ENCODE assay signal across 20 mouse cellular contexts in genomic region chr12:33225978-33226377, GRCm38 (mm10).
A peak's percentile ranks its signal among the peaks of the same experiment; 100 is the strongest.
DNase-seq lines count a peak whose midpoint lies in the region; ATAC-seq and TF ChIP-seq lines count a peak whose summit lies in the region.
"Had no signal": no experiment of that assay in that cellular context is flagged by ENCODE, and none has a peak within 500 bp of the region (broad histone marks: within the 10 kb centered on the region; RNA-seq: fewer than 3 reads in every experiment).

No protein-coding gene starts in this region.

- no peaks in the 10 kb centered on the region for H3K27me3 ChIP-seq in forebrain, embryonic 12.5 days
- H3K27me3 ChIP-seq in forebrain, embryonic 11.5 days (ENCODE audit: control insufficient read depth, insufficient read depth, low read length) = no peaks in the 10 kb centered on the region
- peaks cover 4% of the 10 kb centered on the region; the same call in 1 of the 2 replicates for H3K27me3 ChIP-seq in G1E (ENCODE audit: insufficient read depth, low read length)
- no peaks in the 10 kb centered on the region for H3K27me3 ChIP-seq in MEL (ENCODE audit: control insufficient read depth in 1 of 2, insufficient read depth in 2 of 2, low read length in 2 of 2)
- H3K27me3 ChIP-seq: embryonic facial prominence, embryonic 13.5 days; embryonic facial prominence, embryonic 15.5 days had no signal

- H3K9me3 ChIP-seq in forebrain, embryonic 12.5 days = no peaks in the 10 kb centered on the region
- no peaks in the 10 kb centered on the region for H3K9me3 ChIP-seq in forebrain, embryonic 11.5 days (ENCODE audit: control insufficient read depth, low read length)
- H3K9me3 ChIP-seq in G1E (replicated peaks) = no peaks in the 10 kb centered on the region
- H3K9me3 ChIP-seq in MEL (replicated peaks; ENCODE audit: insufficient read depth, low read length) = no peaks in the 10 kb centered on the region
- H3K9me3 ChIP-seq: embryonic facial prominence, embryonic 13.5 days; embryonic facial prominence, embryonic 15.5 days had no signal

- 67% methylated on average over 1 of the region's 1 CpGs for whole genome bisulfite sequencing in forebrain, embryonic 12.5 days
- WGBS in forebrain, embryonic 11.5 days = 80% methylated on average over 1 of the region's 1 CpGs

- H3K36me3 ChIP-seq in forebrain, embryonic 12.5 days (replicated peaks) = no peaks in the 10 kb centered on the region
- no peaks in the 10 kb centered on the region for H3K36me3 ChIP-seq in forebrain, embryonic 11.5 days (ENCODE audit: control insufficient read depth, insufficient read depth, low read length)
- H3K36me3 ChIP-seq in G1E (replicated peaks) (peaks cover 30% of the 10 kb centered on the region), MEL (ENCODE audit: control insufficient read depth in 1 of 2, insufficient read depth in 2 of 2, low read length in 2 of 2) (peaks cover 0 to 29% of the 10 kb centered on the region in 2 experiments; a peak in 2 of 4 replicates)
- H3K36me3 ChIP-seq: embryonic facial prominence, embryonic 15.5 days had no signal

- H3K4me2 ChIP-seq in forebrain, embryonic 12.5 days = no peak overlapping the region
- no peak overlapping the region for H3K4me2 ChIP-seq in forebrain, embryonic 11.5 days (ENCODE audit: low read depth, low read length, severe bottlenecking)
- H3K4me2 ChIP-seq: embryonic facial prominence, embryonic 13.5 days; embryonic facial prominence, embryonic 15.5 days had no signal

- peak in 1 of 2 experiments; percentile 7; a peak in 1 of 4 replicates for TF ChIP-seq EP300 in MEL (IDR thresholded peaks at IDR 0.05; ENCODE audit: low read depth in 1 of 2, low read length in 2 of 2)

- DNase-seq in forebrain, embryonic 11.5 days (ENCODE audit: low spot score) = no peak
- no peak for DNase-seq in layer of hippocampus, adult 2 months (ENCODE audit: low spot score in 2 of 2)
- DNase-seq in layer of hippocampus, adult 18-20 months (ENCODE audit: low spot score in 2 of 2) = no peak
- DNase-seq in G1E (ENCODE audit: low spot score) (peak; percentile 36), MEL (ENCODE audit: low read depth, low spot score) (no peak)
- no peak for DNase-seq in thymus, adult 18-20 months
- DNase-seq: adrenal gland, adult 2 months; adrenal gland, postnatal 10 days; adrenal gland, postnatal 25 days; cerebellum, adult 11 months; cerebellum, adult 18-20 months; cerebellum, adult 8-10 months; cerebellum, adult 9-11 months; cerebellum, postnatal 14 days; cerebellum, postnatal 36 days; embryo, embryonic 11 days had no signal

- no peak overlapping the region for H3K4me3 ChIP-seq in forebrain, embryonic 12.5 days (replicated peaks)
- no peak overlapping the region for H3K4me3 ChIP-seq in forebrain, embryonic 11.5 days (ENCODE audit: low read depth, low read length)
- H3K4me3 ChIP-seq in layer of hippocampus, adult 2 months = no peak overlapping the region
- H3K4me3 ChIP-seq in G1E (ENCODE audit: low read depth, low read length) (no peak overlapping the region), MEL (ENCODE audit: control insufficient read depth in 1 of 2, insufficient read depth in 1 of 2, low read depth in 2 of 2, low read length in 2 of 2) (no peak overlapping the region)
- H3K4me3 ChIP-seq: embryonic facial prominence, embryonic 13.5 days; embryonic facial prominence, embryonic 15.5 days; erythroblast, embryonic 14.5 days had no signal

- H3K4me1 ChIP-seq in forebrain, embryonic 12.5 days = peaks cover 48% of the 10 kb centered on the region
- peaks cover 12% of the 10 kb centered on the region for H3K4me1 ChIP-seq in forebrain, embryonic 11.5 days (replicated peaks; ENCODE audit: control insufficient read depth, insufficient read depth, low read length)
- H3K4me1 ChIP-seq in G1E (ENCODE audit: insufficient read depth, low read depth, low read length) = peaks cover 46% of the 10 kb centered on the region
- H3K4me1 ChIP-seq in MEL (ENCODE audit: control insufficient read depth in 1 of 2, insufficient read depth in 2 of 2, low read length in 2 of 2) = peaks cover 2 to 24% of the 10 kb centered on the region in 2 experiments

- TF ChIP-seq CTCF in layer of hippocampus, adult 2 months (conservative IDR thresholded peaks at IDR 0.05) = no peak
- TF ChIP-seq CTCF in G1E (IDR thresholded peaks at IDR 0.05; ENCODE audit: low read depth, low read length) = no peak
- TF ChIP-seq CTCF in MEL (IDR thresholded peaks at IDR 0.05 in 2 of 3, conservative IDR thresholded peaks at IDR 0.05 in 1 of 3; ENCODE audit: control insufficient read depth in 1 of 3, insufficient read depth in 1 of 3, low read depth in 2 of 3, low read length in 3 of 3, poor library complexity in 1 of 3, severe bottlenecking in 1 of 3) = no peak

- ATAC-seq in forebrain, embryonic 12.5 days (ENCODE audit: low FRiP score) = no peak
- ATAC-seq in forebrain, embryonic 11.5 days (replicated peaks; ENCODE audit: low FRiP score) = no peak
- ATAC-seq in G1E (ENCODE audit: extremely low read depth, insufficient number of reproducible peaks, low FRiP score, poor library complexity, severe bottlenecking) = peak; percentile 83

- H3K27ac ChIP-seq in forebrain, embryonic 12.5 days = 0 out of 2 replicates have a peak overlapping the region, but pooled peaks have one; percentile 13
- H3K27ac ChIP-seq in forebrain, embryonic 11.5 days (ENCODE audit: low read depth, low read length) = no peak overlapping the region
- peak overlapping the region; percentile 81 for H3K27ac ChIP-seq in layer of hippocampus, adult 2 months
- no peak overlapping the region for H3K27ac ChIP-seq in MEL (ENCODE audit: control insufficient read depth, low read depth, low read length)
- H3K27ac ChIP-seq: embryonic facial prominence, embryonic 15.5 days had no signal

- no peak for TF ChIP-seq RAD21 in MEL (IDR thresholded peaks at IDR 0.05; ENCODE audit: low read depth, low read length)

- H3K9ac ChIP-seq in forebrain, embryonic 12.5 days = no peak overlapping the region
- no peak overlapping the region for H3K9ac ChIP-seq in forebrain, embryonic 11.5 days (ENCODE audit: low read length)
- no peak overlapping the region for H3K9ac ChIP-seq in MEL (ENCODE audit: control insufficient read depth, low read depth, low read length, poor library complexity, severe bottlenecking)
- H3K9ac ChIP-seq: embryonic facial prominence, embryonic 13.5 days; embryonic facial prominence, embryonic 15.5 days had no signal

- no peak for TF ChIP-seq POLR2A in MEL (IDR thresholded peaks at IDR 0.05; ENCODE audit: control insufficient read depth in 1 of 2, insufficient read depth in 1 of 2, low read depth in 1 of 2, low read length in 2 of 2, poor library complexity in 1 of 2)

- no peaks in the 10 kb centered on the region for H3K79me2 ChIP-seq in MEL (ENCODE audit: control insufficient read depth, insufficient read depth, low read length, poor library complexity)

TF ChIP-seq in MEL, 35 proteins besides CTCF, POLR2A, EP300 and RAD21:
- TF ChIP-seq RCOR1 (IDR thresholded peaks at IDR 0.05; ENCODE audit: low read depth, low read length) = peak; percentile 82
- TF ChIP-seq TAL1 (IDR thresholded peaks at IDR 0.05; ENCODE audit: low read length) = no peak
- TF ChIP-seq MAFK (IDR thresholded peaks at IDR 0.05; ENCODE audit: borderline replicate concordance, low read depth, low read length) = 0 out of 2 replicates have a peak, but pooled peaks have one; percentile 17
- TF ChIP-seq GATA1 (IDR thresholded peaks at IDR 0.05; ENCODE audit: low read depth, low read length) = 0 out of 2 replicates have a peak, but pooled peaks have one; percentile 28
- no peak for TF ChIP-seq POLR2AphosphoS2 (IDR thresholded peaks at IDR 0.05; ENCODE audit: low read length)
- 0 out of 2 replicates have a peak, but pooled peaks have one; percentile 17 for TF ChIP-seq ZNF384 (IDR thresholded peaks at IDR 0.05; ENCODE audit: low read depth, low read length)
- no peak for TF ChIP-seq UBTF (IDR thresholded peaks at IDR 0.05; ENCODE audit: borderline replicate concordance, insufficient read depth, low read depth, low read length)

Comparison
In these comparisons a context has a peak if more than half of its experiments do, and no peak if none do; other contexts are left out.
1. H3K27ac ChIP-seq: peak in forebrain, embryonic 12.5 days (single experiment) and layer of hippocampus, adult 2 months (single experiment); none in forebrain, embryonic 11.5 days (single experiment) and MEL (single experiment).